Mouse (Mus musculus) liver, adult (tissue): ENCODE measurements at regions not wholly inside any gene's neighbourhood (a gene's known extent, or its start where the extent isn't known, plus 50 kb on each side); places are given as distances from the start of the nearest gene placed in this dataset.

ENCODE experiments used
- GATA4 ChIP-seq: IDR thresholded peaks from 2 replicates; pipeline ENCODE4 v1.6.1; 2014; ENCODE audit warnings: mild to moderate bottlenecking, low read length; ENCODE audit not compliant: insufficient replicate concordance

- no peak for TF ChIP-seq GATA4
These were observed 376.4 kb downstream of the Lmo7 start for GRCm38 (mm10) chr14:102106165-102106564.

- no peak for TF ChIP-seq GATA4
These were observed 364.3 kb downstream of the Lmo7 start for GRCm38 (mm10) chr14:102094105-102094504.

GRCm38 (mm10) chr14:102092557-102092956, 362.8 kb downstream of the Lmo7 start:
- no peak for TF ChIP-seq GATA4

GRCm38 (mm10) chr14:102048932-102049331, 319.2 kb downstream of the Lmo7 start:
- TF ChIP-seq GATA4 = no peak

- no peak for TF ChIP-seq GATA4
These were observed 318.7 kb downstream of the Lmo7 start for GRCm38 (mm10) chr14:102048485-102048884.

GRCm38 (mm10) chr14:102038145-102038544, 308.4 kb downstream of the Lmo7 start:
- no peak for TF ChIP-seq GATA4

GRCm38 (mm10) chr14:102037487-102037886, 307.7 kb downstream of the Lmo7 start:
- TF ChIP-seq GATA4 = no peak

GRCm38 (mm10) chr14:102031047-102031903, 301.5 kb downstream of the Lmo7 start:
- TF ChIP-seq GATA4 = no peak

- TF ChIP-seq GATA4 = no peak
These were observed 294.9 kb downstream of the Lmo7 start for GRCm38 (mm10) chr14:102024646-102025045.

- no peak for TF ChIP-seq GATA4
These were observed 290.4 kb downstream of the Lmo7 start for GRCm38 (mm10) chr14:102020161-102020605.

GRCm38 (mm10) chr14:102019320-102019719, 289.6 kb downstream of the Lmo7 start:
- TF ChIP-seq GATA4 = no peak

- no peak for TF ChIP-seq GATA4
These were observed 286.8 kb downstream of the Lmo7 start for GRCm38 (mm10) chr14:102016572-102016971.

- TF ChIP-seq GATA4 = no peak
These were observed 285.3 kb downstream of the Lmo7 start for GRCm38 (mm10) chr14:102014976-102015603.

- no peak for TF ChIP-seq GATA4
These were observed 283.5 kb downstream of the Lmo7 start for GRCm38 (mm10) chr14:102013238-102013637.

GRCm38 (mm10) chr14:101997535-101997934, 267.8 kb downstream of the Lmo7 start:
- TF ChIP-seq GATA4 = no peak

GRCm38 (mm10) chr14:101984401-101984800, 254.6 kb downstream of the Lmo7 start:
- no peak for TF ChIP-seq GATA4
